ENCODE assay signal across 9 mouse cellular contexts in genomic region chr2:129893231-129893630, GRCm38 (mm10).
A peak's percentile ranks its signal among the peaks of the same experiment; 100 is the strongest.
DNase-seq lines count a peak whose midpoint lies in the region; TF ChIP-seq lines count a peak whose summit lies in the region.
"Had no signal": no experiment of that assay in that cellular context is flagged by ENCODE, and none has a peak within 500 bp of the region (broad histone marks: within the 10 kb centered on the region; RNA-seq: fewer than 3 reads in every experiment).

No protein-coding gene starts in this region.

- H3K4me1 ChIP-seq in cerebellum, adult 2 months (ENCODE audit: control insufficient read depth, insufficient read depth, low read length): 0 out of 2 replicates have a peak, but pooled peaks cover 2% of the 10 kb centered on the region
- H3K4me1 ChIP-seq in brown adipose tissue, adult 24 weeks (ENCODE audit: control insufficient read depth, insufficient read depth, insufficient read length, low read length): no peaks in the 10 kb centered on the region
- H3K4me1 ChIP-seq: midbrain, embryonic 15.5 days had no signal

- no peak overlapping the region for H3K4me3 ChIP-seq in cerebellum, adult 2 months (replicated peaks; ENCODE audit: insufficient read depth, low read depth, low read length)
- H3K4me3 ChIP-seq in brown adipose tissue, adult 24 weeks (ENCODE audit: insufficient read depth, low read depth, low read length): no peak overlapping the region
- H3K4me3 ChIP-seq: midbrain, embryonic 15.5 days had no signal

- H3K27me3 ChIP-seq in cerebellum, adult 2 months (ENCODE audit: control insufficient read depth, insufficient read depth, low read length): no peaks in the 10 kb centered on the region
- H3K27me3 ChIP-seq: midbrain, embryonic 15.5 days had no signal

- peak; percentile 24 to 31 for DNase-seq in cerebellum, postnatal 10 days
- DNase-seq in cerebellum, adult 2 months: no peak
- peak; percentile 65 for DNase-seq in layer of hippocampus, adult 11-12 months (ENCODE audit: low spot score)
- DNase-seq in layer of hippocampus, postnatal 25 days (ENCODE audit: extremely low spot score in 1 of 2, low spot score in 1 of 2): no peak
- DNase-seq in lung, postnatal 10 days: peak; percentile 31
- DNase-seq in thymus, postnatal 14 days: no peak
- DNase-seq in cerebellum, postnatal 25 days: no peak

- 41% methylated on average over 7 of the region's 7 CpGs for WGBS in cerebellum, adult 2 months

- no peak for TF ChIP-seq CTCF in cerebellum, adult 2 months (IDR thresholded peaks at IDR 0.05; ENCODE audit: borderline replicate concordance, insufficient read depth, low read depth, low read length)

- no peak for TF ChIP-seq POLR2A in cerebellum, adult 2 months (IDR thresholded peaks at IDR 0.05; ENCODE audit: borderline replicate concordance, insufficient read depth, low read length)

- no peak overlapping the region for H3K27ac ChIP-seq in cerebellum, adult 2 months (ENCODE audit: insufficient read depth, low read length)
- H3K27ac ChIP-seq in brown adipose tissue, adult 24 weeks (replicated peaks; ENCODE audit: low read depth, low read length): peak overlapping the region; percentile 31; the same call in 1 of the 2 replicates
- H3K27ac ChIP-seq: midbrain, embryonic 15.5 days had no signal

Comparison
In these comparisons a context has a peak if more than half of its experiments do, and no peak if none do; other contexts are left out.
1. DNase-seq: peak in cerebellum, postnatal 10 days (2 of 2), layer of hippocampus, adult 11-12 months (single experiment) and lung, postnatal 10 days (single experiment); none in cerebellum, adult 2 months (0 of 2), layer of hippocampus, postnatal 25 days (0 of 2), thymus, postnatal 14 days (single experiment) and cerebellum, postnatal 25 days (0 of 2).